Mouse (Mus musculus): ENCODE data around the gene Jakmip3. TPM values are rescaled to one million over a fixed set of nuclear protein-coding genes. Genes with fewer than 3 reads are reported as not detected.

The Jakmip3 gene
- polyA plus RNA-seq, 1 experiment from 2014 or later: 2.7 TPM

DNA sequence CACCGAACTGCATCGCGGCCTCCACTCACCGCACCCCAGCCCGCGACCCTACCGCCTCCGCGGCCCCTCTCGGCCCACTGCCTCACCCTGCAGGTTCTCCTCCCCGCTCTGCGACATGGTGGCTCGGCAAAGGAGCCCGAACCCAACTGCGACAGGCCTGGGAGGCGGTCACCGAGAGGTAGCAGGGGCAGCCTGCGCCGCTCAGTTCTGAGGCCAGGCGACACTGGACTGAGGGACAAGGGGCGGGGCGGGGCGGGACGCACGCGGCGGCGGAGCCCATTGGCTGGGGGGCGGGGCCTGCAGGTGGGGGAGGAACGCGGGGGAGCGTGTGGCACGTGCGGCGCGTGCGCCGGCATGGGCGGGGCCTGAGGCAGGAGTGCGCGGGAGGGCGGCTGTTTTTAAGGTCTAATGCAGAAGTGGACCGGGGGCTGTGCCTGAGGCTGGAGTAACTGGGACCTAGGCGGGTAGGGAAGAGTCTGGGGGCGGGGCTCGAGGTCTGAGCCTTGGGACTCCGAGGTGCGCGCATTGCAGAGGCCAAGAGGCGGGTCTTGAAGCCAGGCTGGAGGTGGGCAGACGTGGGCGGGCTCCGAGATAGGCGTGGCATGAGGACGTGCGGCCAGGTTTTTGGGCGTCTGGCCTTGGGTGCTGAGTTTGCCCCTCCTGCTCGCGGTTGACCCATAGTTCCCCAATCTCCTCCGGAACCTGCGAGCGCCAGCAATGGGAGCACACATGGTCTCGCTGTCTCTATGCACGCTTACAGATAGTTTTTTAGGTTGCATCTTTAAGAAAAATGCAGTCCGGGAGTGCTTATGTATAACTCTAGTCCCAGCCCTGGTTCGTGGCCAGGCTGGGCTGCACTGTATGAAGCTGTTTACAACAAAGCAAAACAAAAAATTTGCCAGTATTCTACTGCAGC lies 31.0 kb upstream of the Jakmip3 start, which contains the start of gene Bnip3:
Bnip3 (minus strand) TSS at position 243 of the 916 bp plus-strand sequence.
- peak within 1 kb of the TSS; percentile 72 for H3K4me3 ChIP-seq (ENCODE audit: low read depth, low read length)
- ATAC-seq (ENCODE audit: insufficient read depth, low FRiP score, low TSS enrichment) (peak; percentile 95), DNase-seq (ENCODE audit: low spot score) (peak; percentile 93)
- no peaks in the 10 kb centered on the region for H3K36me3 ChIP-seq (ENCODE audit: control insufficient read depth, insufficient read depth, low read length)
- no peaks in the 10 kb centered on the region for H3K9me3 ChIP-seq (ENCODE audit: control insufficient read depth, low read length)
- H3K9ac ChIP-seq (ENCODE audit: low read length): peak within 1 kb of the TSS; percentile 83
- peak within 1 kb of the TSS; percentile 86 for H3K4me2 ChIP-seq (ENCODE audit: low read depth)
- H3K27ac ChIP-seq (ENCODE audit: low read depth, low read length): peak within 1 kb of the TSS; percentile 35; the same call in 1 of the 2 replicates
- under 1% methylated on average over 65 of the region's 66 CpGs for WGBS
- H3K27me3 ChIP-seq (ENCODE audit: control insufficient read depth, insufficient read depth, low read length): no peaks in the 10 kb centered on the region
- peaks cover 3% of the 10 kb centered on the region; the same call in 1 of the 2 replicates for H3K4me1 ChIP-seq (ENCODE audit: control insufficient read depth, insufficient read depth, low read length)

DNA sequence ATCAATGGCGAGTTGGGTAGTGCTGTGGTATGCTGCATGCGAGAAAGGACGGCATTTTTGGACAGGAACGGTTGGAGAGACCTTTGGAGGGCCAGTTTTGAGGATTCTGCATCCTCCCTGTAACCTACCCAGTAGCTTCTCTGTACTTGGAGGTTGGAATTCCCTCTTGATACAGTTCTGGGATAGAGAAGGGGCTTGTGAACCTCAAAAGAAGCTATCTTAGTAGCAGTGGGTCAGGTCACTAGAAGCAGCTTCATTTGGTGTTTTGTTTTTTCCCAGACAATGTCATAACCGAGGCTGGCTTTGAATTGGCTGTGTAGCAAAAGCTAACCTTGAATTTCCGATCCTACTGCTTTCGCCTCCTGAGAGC lies 30.4 kb upstream of the Jakmip3 start:
- no peak for DNase-seq (ENCODE audit: low spot score)
- Histone ChIP-seq H3K4me1 (ENCODE audit: control insufficient read depth, insufficient read depth, low read length) (peaks cover 3% of the 10 kb centered on the region; the same call in 1 of the 2 replicates), H3K27me3 (ENCODE audit: control insufficient read depth, insufficient read depth, low read length) (no peaks in the 10 kb centered on the region), H3K27ac (ENCODE audit: low read depth, low read length) (no peak overlapping the region), H3K4me3 (ENCODE audit: low read depth, low read length) (peak overlapping the region; percentile 72), H3K4me2 (ENCODE audit: low read depth) (peak overlapping the region; percentile 86), H3K9me3 (ENCODE audit: control insufficient read depth, low read length) (no peaks in the 10 kb centered on the region), H3K9ac (ENCODE audit: low read length) (no peak overlapping the region; the same call in 1 of the 2 replicates), H3K36me3 (ENCODE audit: control insufficient read depth, insufficient read depth, low read length) (no peaks in the 10 kb centered on the region)
- whole genome bisulfite sequencing: 25% methylated on average over 7 of the region's 7 CpGs
- no peak for ATAC-seq (ENCODE audit: insufficient read depth, low FRiP score, low TSS enrichment)

- WGBS: 76% methylated on average over 3 of the region's 3 CpGs
- DNase-seq (ENCODE audit: low spot score) (no peak), ATAC-seq (ENCODE audit: insufficient read depth, low FRiP score, low TSS enrichment) (no peak)
Measured at GRCm38 (mm10) chr7:138913616-138914015, 26.9 kb upstream of the Jakmip3 start.

GRCm38 (mm10) chr7:138919156-138919944 lies 21.2 kb upstream of the Jakmip3 start:
- Histone ChIP-seq H3K27me3 (ENCODE audit: control insufficient read depth, insufficient read depth, low read length) (no peaks in the 10 kb centered on the region), H3K27ac (ENCODE audit: low read depth, low read length) (no peak overlapping the region), H3K4me2 (ENCODE audit: low read depth) (peak overlapping the region; percentile 58), H3K9me3 (ENCODE audit: control insufficient read depth, low read length) (no peaks in the 10 kb centered on the region), H3K4me1 (ENCODE audit: control insufficient read depth, insufficient read depth, low read length) (peaks cover 7% of the 10 kb centered on the region; the same call in 1 of the 2 replicates), H3K4me3 (ENCODE audit: low read depth, low read length) (peak overlapping the region; percentile 10; the same call in 1 of the 2 replicates), H3K9ac (ENCODE audit: low read length) (peak overlapping the region; percentile 44), H3K36me3 (ENCODE audit: control insufficient read depth, insufficient read depth, low read length) (no peaks in the 10 kb centered on the region)
- ATAC-seq (ENCODE audit: insufficient read depth, low FRiP score, low TSS enrichment) (no peak), DNase-seq (ENCODE audit: low spot score) (peak; percentile 29)
- 4% methylated on average over 26 of the region's 26 CpGs for whole genome bisulfite sequencing

More at GRCm38 (mm10) chr7:138913616-138914015, 26.9 kb upstream of the Jakmip3 start:
- Histone ChIP-seq H3K36me3 (ENCODE audit: control insufficient read depth, insufficient read depth, low read length) (no peaks in the 10 kb centered on the region), H3K27me3 (ENCODE audit: control insufficient read depth, insufficient read depth, low read length) (no peaks in the 10 kb centered on the region), H3K27ac (ENCODE audit: low read depth, low read length) (no peak overlapping the region), H3K9me3 (ENCODE audit: control insufficient read depth, low read length) (no peaks in the 10 kb centered on the region), H3K9ac (ENCODE audit: low read length) (no peak overlapping the region), H3K4me3 (ENCODE audit: low read depth, low read length) (no peak overlapping the region), H3K4me2 (ENCODE audit: low read depth) (no peak overlapping the region), H3K4me1 (ENCODE audit: control insufficient read depth, insufficient read depth, low read length) (no peaks in the 10 kb centered on the region)

- no peaks in the 10 kb centered on the region for H3K9me3 ChIP-seq (ENCODE audit: control insufficient read depth, low read length)
- H3K27me3 ChIP-seq (ENCODE audit: control insufficient read depth, insufficient read depth, low read length): no peaks in the 10 kb centered on the region
- peaks cover 7% of the 10 kb centered on the region; the same call in 1 of the 2 replicates for H3K4me1 ChIP-seq (ENCODE audit: control insufficient read depth, insufficient read depth, low read length)
- no peak overlapping the region for H3K27ac ChIP-seq (ENCODE audit: low read depth, low read length)
- WGBS: 96% methylated on average over 8 of the region's 8 CpGs
- no peak overlapping the region for H3K4me3 ChIP-seq (ENCODE audit: low read depth, low read length)
- no peaks in the 10 kb centered on the region for H3K36me3 ChIP-seq (ENCODE audit: control insufficient read depth, insufficient read depth, low read length)
- ATAC-seq (ENCODE audit: insufficient read depth, low FRiP score, low TSS enrichment) (no peak), DNase-seq (ENCODE audit: low spot score) (no peak)
- H3K4me2 ChIP-seq (ENCODE audit: low read depth): no peak overlapping the region
- H3K9ac ChIP-seq (ENCODE audit: low read length): no peak overlapping the region
Measured at GRCm38 (mm10) chr7:138921611-138922010, 18.9 kb upstream of the Jakmip3 start.

DNA sequence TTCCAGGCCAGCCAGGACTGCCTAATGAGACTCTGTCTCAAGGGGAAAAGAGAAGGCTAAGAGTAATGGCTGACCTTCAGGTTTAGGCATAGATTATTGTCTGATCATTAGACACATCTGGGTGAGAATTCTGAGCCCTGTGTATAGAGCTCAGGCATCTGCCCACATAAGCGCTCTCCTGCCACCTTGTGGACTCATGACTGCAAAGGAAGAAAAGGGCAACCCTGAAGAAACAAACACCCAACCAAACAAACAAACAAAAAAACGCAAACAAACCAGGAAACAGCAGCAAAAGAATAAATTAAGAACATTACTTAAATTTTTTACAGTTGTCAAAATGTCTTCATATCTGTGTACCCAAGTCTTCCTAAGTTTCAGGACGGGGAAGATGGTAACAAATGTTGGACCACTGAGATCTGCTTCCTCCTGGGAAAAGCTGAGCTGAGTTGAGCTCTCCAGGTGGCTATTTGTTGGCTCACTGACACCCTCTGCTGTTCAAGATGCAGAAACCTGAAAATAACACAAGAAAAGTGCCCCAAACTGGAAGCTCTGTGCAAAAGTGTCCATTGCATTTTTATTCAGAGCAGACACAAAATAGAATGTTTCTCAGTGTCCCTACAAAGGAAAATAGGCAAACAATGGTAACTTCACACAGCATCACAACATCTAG lies 16.6 kb upstream of the Jakmip3 start:
- no peaks in the 10 kb centered on the region for H3K27me3 ChIP-seq (ENCODE audit: control insufficient read depth, insufficient read depth, low read length)
- no peaks in the 10 kb centered on the region for H3K36me3 ChIP-seq (ENCODE audit: control insufficient read depth, insufficient read depth, low read length)
- H3K27ac ChIP-seq (ENCODE audit: low read depth, low read length): no peak overlapping the region
- H3K9me3 ChIP-seq (ENCODE audit: control insufficient read depth, low read length): no peaks in the 10 kb centered on the region
- DNase-seq (ENCODE audit: low spot score): peak; percentile 30
- no peak for ATAC-seq (ENCODE audit: insufficient read depth, low FRiP score, low TSS enrichment)
- H3K4me2 ChIP-seq (ENCODE audit: low read depth): no peak overlapping the region
- H3K4me3 ChIP-seq (ENCODE audit: low read depth, low read length): no peak overlapping the region
- 11% methylated on average over 3 of the region's 3 CpGs for WGBS
- H3K4me1 ChIP-seq (ENCODE audit: control insufficient read depth, insufficient read depth, low read length): peaks cover 7% of the 10 kb centered on the region; the same call in 1 of the 2 replicates
- no peak overlapping the region for H3K9ac ChIP-seq (ENCODE audit: low read length)

- no peaks in the 10 kb centered on the region for H3K4me1 ChIP-seq (ENCODE audit: control insufficient read depth, insufficient read depth, low read length)
- no peaks in the 10 kb centered on the region for H3K9me3 ChIP-seq (ENCODE audit: control insufficient read depth, low read length)
- WGBS: 91% methylated on average over 4 of the region's 4 CpGs
- H3K9ac ChIP-seq (ENCODE audit: low read length): no peak overlapping the region
- H3K4me3 ChIP-seq (ENCODE audit: low read depth, low read length): no peak overlapping the region
- H3K27me3 ChIP-seq (ENCODE audit: control insufficient read depth, insufficient read depth, low read length): no peaks in the 10 kb centered on the region
- no peaks in the 10 kb centered on the region for H3K36me3 ChIP-seq (ENCODE audit: control insufficient read depth, insufficient read depth, low read length)
- DNase-seq (ENCODE audit: low spot score) (no peak), ATAC-seq (ENCODE audit: insufficient read depth, low FRiP score, low TSS enrichment) (no peak)
- no peak overlapping the region for H3K4me2 ChIP-seq (ENCODE audit: low read depth)
- H3K27ac ChIP-seq (ENCODE audit: low read depth, low read length): no peak overlapping the region
Measured at GRCm38 (mm10) chr7:138928456-138928855, 12.1 kb upstream of the Jakmip3 start.

DNA sequence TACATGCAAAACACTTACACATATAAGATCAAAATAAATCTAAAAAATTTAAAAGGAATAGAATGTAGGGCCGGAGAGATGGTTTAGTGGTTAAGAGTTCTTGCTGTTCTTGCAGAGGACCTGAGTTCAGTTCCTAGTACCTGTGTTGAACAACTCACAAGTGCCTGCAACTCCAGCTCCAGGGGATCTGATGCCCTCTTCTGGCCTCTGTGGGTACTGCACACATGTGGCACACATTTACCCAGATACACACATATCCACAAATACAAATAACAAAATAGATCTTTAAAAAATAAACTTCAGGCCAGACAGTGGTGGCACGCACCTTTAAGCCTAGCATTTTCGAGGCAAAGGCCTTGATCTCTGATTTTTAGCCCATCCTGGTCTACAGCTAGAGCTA lies 6.0 kb upstream of the Jakmip3 start:
- Histone ChIP-seq H3K4me2 (ENCODE audit: low read depth) (no peak overlapping the region), H3K4me3 (ENCODE audit: low read depth, low read length) (no peak overlapping the region), H3K27me3 (ENCODE audit: control insufficient read depth, insufficient read depth, low read length) (peaks cover 7% of the 10 kb centered on the region), H3K27ac (ENCODE audit: low read depth, low read length) (no peak overlapping the region), H3K4me1 (ENCODE audit: control insufficient read depth, insufficient read depth, low read length) (no peaks in the 10 kb centered on the region), H3K36me3 (ENCODE audit: control insufficient read depth, insufficient read depth, low read length) (no peaks in the 10 kb centered on the region), H3K9me3 (ENCODE audit: control insufficient read depth, low read length) (no peaks in the 10 kb centered on the region), H3K9ac (ENCODE audit: low read length) (no peak overlapping the region)
- 91% methylated on average over 3 of the region's 3 CpGs for WGBS
- no peak for ATAC-seq (ENCODE audit: insufficient read depth, low FRiP score, low TSS enrichment)
- DNase-seq (ENCODE audit: low spot score): no peak

All from neural tube, embryonic 11.5 days (tissue).